Mouse (Mus musculus): ENCODE data around the gene Lsmem1. TPM values are rescaled to one million over a fixed set of nuclear protein-coding genes. Genes with fewer than 3 reads are reported as not detected.
A peak's percentile ranks its signal among the peaks of the same experiment; 100 is the strongest.

Lsmem1 gene
- not detected in 2 replicates for polyA plus RNA-seq (2014; fragmentation: Nextera tagmentation; extraction: Ambion mirVana)

- H3K36me3 ChIP-seq (ENCODE audit: control insufficient read depth, insufficient read depth, low read length), result peaks cover 27% of the 10 kb centered on the region
- DNase-seq, result no peak
- H3K4me3 ChIP-seq (replicated peaks; ENCODE audit: low read depth, low read length), result no peak within 1 kb of the TSS
- WGBS, result 90% methylated on average over 8 of the region's 8 CpGs
- no peaks in the 10 kb centered on the region for H3K27me3 ChIP-seq (ENCODE audit: control insufficient read depth, insufficient read depth, low read length)
- ATAC-seq (ENCODE audit: low FRiP score, low TSS enrichment), result no peak
- no peaks in the 10 kb centered on the region for H3K4me1 ChIP-seq (ENCODE audit: control insufficient read depth, insufficient read depth, low read length)
- no peak within 1 kb of the TSS for H3K27ac ChIP-seq (replicated peaks; ENCODE audit: low read depth, low read length)
- no peak within 1 kb of the TSS for H3K4me2 ChIP-seq (ENCODE audit: low read length)
- no peak within 1 kb of the TSS for H3K9ac ChIP-seq (replicated peaks; ENCODE audit: low read length)
- H3K9me3 ChIP-seq (ENCODE audit: control insufficient read depth, low read length), result no peaks in the 10 kb centered on the region
These were observed at the start of gene Lsmem1 for GRCm38 (mm10) chr12:40199302-40199701. Gene Lsmem1 (minus strand): TSS chr12:40199490.

GRCm38 (mm10) chr12:40248454-40249180 is 49.3 kb upstream of the Lsmem1 start, which contains the start of gene Ifrd1:
Gene Ifrd1 (minus strand): TSS chr12:40248504.
- Histone ChIP-seq H3K27me3 (ENCODE audit: control insufficient read depth, insufficient read depth, low read length) (no peaks in the 10 kb centered on the region), H3K36me3 (ENCODE audit: control insufficient read depth, insufficient read depth, low read length) (no peaks in the 10 kb centered on the region), H3K9me3 (ENCODE audit: control insufficient read depth, low read length) (no peaks in the 10 kb centered on the region), H3K4me1 (ENCODE audit: control insufficient read depth, insufficient read depth, low read length) (no peaks in the 10 kb centered on the region), H3K27ac (replicated peaks; ENCODE audit: low read depth, low read length) (no peak within 1 kb of the TSS), H3K4me3 (replicated peaks; ENCODE audit: low read depth, low read length) (no peak within 1 kb of the TSS), H3K4me2 (ENCODE audit: low read length) (no peak within 1 kb of the TSS), H3K9ac (replicated peaks; ENCODE audit: low read length) (no peak within 1 kb of the TSS)
- ATAC-seq (ENCODE audit: low FRiP score, low TSS enrichment) (no peak), DNase-seq (no peak)
- WGBS, result 82% methylated on average over 5 of the region's 5 CpGs

DNA sequence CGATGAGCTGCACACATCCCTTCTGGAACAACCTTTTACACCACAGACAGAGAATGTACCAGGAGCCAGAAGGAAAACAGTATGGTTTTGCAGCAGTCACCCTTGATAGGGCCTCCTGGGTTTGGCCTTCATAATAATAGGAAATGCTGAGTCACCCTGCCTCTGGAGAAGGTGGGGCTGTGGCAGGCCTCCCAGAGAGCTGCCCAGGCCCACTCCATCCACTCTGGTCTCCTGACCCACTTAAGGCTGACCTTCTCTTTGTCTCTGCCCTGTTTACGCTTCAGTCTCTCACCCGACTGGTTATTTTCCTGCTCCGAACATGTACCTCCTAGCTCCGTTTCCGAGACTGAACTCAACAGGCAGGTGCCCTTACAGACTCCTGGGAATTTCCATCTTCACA is 48.7 kb upstream of the Lsmem1 start:
- DNase-seq (no peak), ATAC-seq (ENCODE audit: low FRiP score, low TSS enrichment) (no peak)
- Histone ChIP-seq H3K27ac (replicated peaks; ENCODE audit: low read depth, low read length) (no peak overlapping the region), H3K4me3 (replicated peaks; ENCODE audit: low read depth, low read length) (no peak overlapping the region), H3K36me3 (ENCODE audit: control insufficient read depth, insufficient read depth, low read length) (no peaks in the 10 kb centered on the region), H3K9ac (replicated peaks; ENCODE audit: low read length) (no peak overlapping the region), H3K4me2 (ENCODE audit: low read length) (no peak overlapping the region), H3K27me3 (ENCODE audit: control insufficient read depth, insufficient read depth, low read length) (no peaks in the 10 kb centered on the region), H3K9me3 (ENCODE audit: control insufficient read depth, low read length) (no peaks in the 10 kb centered on the region), H3K4me1 (ENCODE audit: control insufficient read depth, insufficient read depth, low read length) (no peaks in the 10 kb centered on the region)
- 87% methylated on average over 6 of the region's 6 CpGs for WGBS

GRCm38 (mm10) chr12:40247384-40247783 is 48.1 kb upstream of the Lsmem1 start:
- Histone ChIP-seq H3K27me3 (ENCODE audit: control insufficient read depth, insufficient read depth, low read length) (no peaks in the 10 kb centered on the region), H3K4me2 (ENCODE audit: low read length) (no peak overlapping the region), H3K4me3 (replicated peaks; ENCODE audit: low read depth, low read length) (no peak overlapping the region), H3K9ac (replicated peaks; ENCODE audit: low read length) (no peak overlapping the region), H3K27ac (replicated peaks; ENCODE audit: low read depth, low read length) (no peak overlapping the region), H3K4me1 (ENCODE audit: control insufficient read depth, insufficient read depth, low read length) (no peaks in the 10 kb centered on the region), H3K36me3 (ENCODE audit: control insufficient read depth, insufficient read depth, low read length) (no peaks in the 10 kb centered on the region), H3K9me3 (ENCODE audit: control insufficient read depth, low read length) (no peaks in the 10 kb centered on the region)
- ATAC-seq (ENCODE audit: low FRiP score, low TSS enrichment) (no peak), DNase-seq (no peak)
- WGBS, result 90% methylated on average over 4 of the region's 4 CpGs

DNA sequence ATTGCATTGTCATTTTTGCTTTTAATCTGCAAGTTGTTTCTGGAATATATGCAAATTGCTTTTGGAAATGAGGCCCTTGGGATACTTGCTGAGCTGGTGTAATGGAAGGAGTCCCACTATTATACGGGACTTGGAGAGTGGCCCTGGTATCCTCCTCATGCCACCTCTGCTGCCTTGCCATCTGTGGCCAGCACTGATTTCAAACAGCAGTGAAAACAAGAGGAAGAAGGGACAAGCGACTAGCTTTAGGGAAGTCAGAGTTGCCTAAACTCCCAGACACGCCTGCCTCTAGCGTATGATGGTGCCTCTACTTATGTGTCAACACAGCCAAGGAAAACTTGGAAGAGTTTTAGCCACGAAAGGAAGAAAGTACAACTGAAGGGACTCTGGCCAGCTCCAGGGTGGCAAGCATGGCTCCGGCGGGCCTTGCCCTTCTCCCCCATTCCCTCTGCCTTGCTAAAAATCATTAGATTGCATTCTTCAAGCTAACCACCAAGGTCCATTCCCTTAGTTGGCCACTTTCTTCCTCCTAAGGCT is 46.2 kb upstream of the Lsmem1 start:
- Histone ChIP-seq H3K36me3 (ENCODE audit: control insufficient read depth, insufficient read depth, low read length) (no peaks in the 10 kb centered on the region), H3K27ac (replicated peaks; ENCODE audit: low read depth, low read length) (no peak overlapping the region), H3K4me3 (replicated peaks; ENCODE audit: low read depth, low read length) (no peak overlapping the region), H3K4me1 (ENCODE audit: control insufficient read depth, insufficient read depth, low read length) (no peaks in the 10 kb centered on the region), H3K9ac (replicated peaks; ENCODE audit: low read length) (no peak overlapping the region), H3K4me2 (ENCODE audit: low read length) (no peak overlapping the region), H3K27me3 (ENCODE audit: control insufficient read depth, insufficient read depth, low read length) (no peaks in the 10 kb centered on the region), H3K9me3 (ENCODE audit: control insufficient read depth, low read length) (no peaks in the 10 kb centered on the region)
- WGBS, result 89% methylated on average over 7 of the region's 7 CpGs
- no peak for DNase-seq
- no peak for ATAC-seq (ENCODE audit: low FRiP score, low TSS enrichment)

- Histone ChIP-seq H3K4me2 (ENCODE audit: low read length) (no peak overlapping the region), H3K9me3 (ENCODE audit: control insufficient read depth, low read length) (no peaks in the 10 kb centered on the region), H3K9ac (replicated peaks; ENCODE audit: low read length) (no peak overlapping the region), H3K36me3 (ENCODE audit: control insufficient read depth, insufficient read depth, low read length) (no peaks in the 10 kb centered on the region), H3K27me3 (ENCODE audit: control insufficient read depth, insufficient read depth, low read length) (no peaks in the 10 kb centered on the region), H3K4me1 (ENCODE audit: control insufficient read depth, insufficient read depth, low read length) (no peaks in the 10 kb centered on the region), H3K27ac (replicated peaks; ENCODE audit: low read depth, low read length) (no peak overlapping the region), H3K4me3 (replicated peaks; ENCODE audit: low read depth, low read length) (no peak overlapping the region)
- ATAC-seq (ENCODE audit: low FRiP score, low TSS enrichment) (no peak), DNase-seq (no peak)
- 96% methylated on average over 5 of the region's 5 CpGs for WGBS
These were observed 45.6 kb upstream of the Lsmem1 start for GRCm38 (mm10) chr12:40244926-40245325.

- Histone ChIP-seq H3K27ac (replicated peaks; ENCODE audit: low read depth, low read length) (no peak overlapping the region), H3K4me2 (ENCODE audit: low read length) (no peak overlapping the region), H3K9ac (replicated peaks; ENCODE audit: low read length) (no peak overlapping the region), H3K4me1 (ENCODE audit: control insufficient read depth, insufficient read depth, low read length) (no peaks in the 10 kb centered on the region), H3K9me3 (ENCODE audit: control insufficient read depth, low read length) (no peaks in the 10 kb centered on the region), H3K27me3 (ENCODE audit: control insufficient read depth, insufficient read depth, low read length) (no peaks in the 10 kb centered on the region), H3K36me3 (ENCODE audit: control insufficient read depth, insufficient read depth, low read length) (no peaks in the 10 kb centered on the region), H3K4me3 (replicated peaks; ENCODE audit: low read depth, low read length) (no peak overlapping the region)
- WGBS, result 35% methylated on average over 11 of the region's 11 CpGs
- peak; percentile 64 for DNase-seq
- no peak for ATAC-seq (ENCODE audit: low FRiP score, low TSS enrichment)
These were observed 44.5 kb upstream of the Lsmem1 start for GRCm38 (mm10) chr12:40243821-40244221.

DNA sequence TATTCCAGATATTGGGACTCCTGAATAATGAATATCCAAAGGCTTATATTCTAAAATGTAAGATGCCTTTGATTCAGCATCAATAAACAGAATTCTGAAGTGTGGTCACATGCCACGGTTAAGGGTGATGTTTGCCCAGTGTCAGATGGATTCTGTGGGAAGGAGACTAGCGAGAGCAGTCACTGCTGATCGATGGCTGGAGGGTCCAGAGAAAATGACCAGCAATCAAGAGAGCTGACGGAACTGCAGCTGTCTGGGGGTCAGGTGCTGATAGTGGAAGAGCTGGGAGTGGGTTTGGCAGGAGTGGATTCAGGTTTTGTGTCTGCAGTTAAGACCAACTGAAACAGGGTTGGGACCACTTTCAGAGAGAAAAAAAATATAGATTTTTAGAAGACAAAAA is 44.0 kb upstream of the Lsmem1 start:
- Histone ChIP-seq H3K27ac (replicated peaks; ENCODE audit: low read depth, low read length) (no peak overlapping the region), H3K9me3 (ENCODE audit: control insufficient read depth, low read length) (no peaks in the 10 kb centered on the region), H3K27me3 (ENCODE audit: control insufficient read depth, insufficient read depth, low read length) (no peaks in the 10 kb centered on the region), H3K9ac (replicated peaks; ENCODE audit: low read length) (no peak overlapping the region), H3K4me2 (ENCODE audit: low read length) (no peak overlapping the region), H3K4me3 (replicated peaks; ENCODE audit: low read depth, low read length) (no peak overlapping the region), H3K4me1 (ENCODE audit: control insufficient read depth, insufficient read depth, low read length) (no peaks in the 10 kb centered on the region), H3K36me3 (ENCODE audit: control insufficient read depth, insufficient read depth, low read length) (no peaks in the 10 kb centered on the region)
- 82% methylated on average over 4 of the region's 4 CpGs for WGBS
- DNase-seq (no peak), ATAC-seq (ENCODE audit: low FRiP score, low TSS enrichment) (no peak)

GRCm38 (mm10) chr12:40239161-40239560 is 39.9 kb upstream of the Lsmem1 start:
- H3K4me1 ChIP-seq (ENCODE audit: control insufficient read depth, insufficient read depth, low read length), result no peaks in the 10 kb centered on the region
- H3K27ac ChIP-seq (replicated peaks; ENCODE audit: low read depth, low read length), result no peak overlapping the region
- H3K9ac ChIP-seq (replicated peaks; ENCODE audit: low read length), result no peak overlapping the region
- H3K27me3 ChIP-seq (ENCODE audit: control insufficient read depth, insufficient read depth, low read length), result no peaks in the 10 kb centered on the region
- no peak overlapping the region for H3K4me3 ChIP-seq (replicated peaks; ENCODE audit: low read depth, low read length)
- no peaks in the 10 kb centered on the region for H3K36me3 ChIP-seq (ENCODE audit: control insufficient read depth, insufficient read depth, low read length)
- 94% methylated on average over 7 of the region's 7 CpGs for WGBS
- H3K4me2 ChIP-seq (ENCODE audit: low read length), result no peak overlapping the region
- H3K9me3 ChIP-seq (ENCODE audit: control insufficient read depth, low read length), result no peaks in the 10 kb centered on the region
- no peak for DNase-seq
- no peak for ATAC-seq (ENCODE audit: low FRiP score, low TSS enrichment)

Measured in midbrain, embryonic 14.5 days (tissue).